Mouse (Mus musculus) brown adipose tissue, adult 24 weeks (tissue): Measurements from ENCODE around the gene Cdh1. TPM values are rescaled to one million over a fixed set of nuclear protein-coding genes. Genes with fewer than 3 reads are reported as not detected.
"Not testable (repeated sequence)": the region's sequence is repeated elsewhere in the genome, so short reads cannot be mapped to it uniquely, and the experiment has no call there.

Source experiments
- H3K27ac ChIP-seq: fragments of 200-500 bp; replicated peaks from 2 replicates; pipeline ENCODE4 v1.5.1; 2012; ENCODE audit warnings: low read depth, mild to moderate bottlenecking, low read length
- H3K4me1 ChIP-seq: fragments of 200-500 bp; 2 replicates; pipeline ENCODE4 v1.6.1; 2012; ENCODE audit warnings: low read length, mixed read lengths; ENCODE audit not compliant: control insufficient read depth, insufficient read depth, insufficient read length
- H3K4me3 ChIP-seq: fragments of 200-500 bp; 2 replicates; pipeline ENCODE4 v1.5.1; 2012; ENCODE audit warnings: low read depth, mild to moderate bottlenecking, low read length, moderate library complexity; ENCODE audit not compliant: insufficient read depth
- polyA plus RNA-seq: library from polyadenylated mRNA; stranded (reverse); fragments of >200 nt; gene quantifications from 2 replicates; pipeline ENCODE4 v1.2.4, GENCODE M21; 2012; ENCODE audit not compliant: missing spikeins, insufficient read depth, insufficient read length

Gene Cdh1
- not detected in 2 replicates for polyA plus RNA-seq

DNA sequence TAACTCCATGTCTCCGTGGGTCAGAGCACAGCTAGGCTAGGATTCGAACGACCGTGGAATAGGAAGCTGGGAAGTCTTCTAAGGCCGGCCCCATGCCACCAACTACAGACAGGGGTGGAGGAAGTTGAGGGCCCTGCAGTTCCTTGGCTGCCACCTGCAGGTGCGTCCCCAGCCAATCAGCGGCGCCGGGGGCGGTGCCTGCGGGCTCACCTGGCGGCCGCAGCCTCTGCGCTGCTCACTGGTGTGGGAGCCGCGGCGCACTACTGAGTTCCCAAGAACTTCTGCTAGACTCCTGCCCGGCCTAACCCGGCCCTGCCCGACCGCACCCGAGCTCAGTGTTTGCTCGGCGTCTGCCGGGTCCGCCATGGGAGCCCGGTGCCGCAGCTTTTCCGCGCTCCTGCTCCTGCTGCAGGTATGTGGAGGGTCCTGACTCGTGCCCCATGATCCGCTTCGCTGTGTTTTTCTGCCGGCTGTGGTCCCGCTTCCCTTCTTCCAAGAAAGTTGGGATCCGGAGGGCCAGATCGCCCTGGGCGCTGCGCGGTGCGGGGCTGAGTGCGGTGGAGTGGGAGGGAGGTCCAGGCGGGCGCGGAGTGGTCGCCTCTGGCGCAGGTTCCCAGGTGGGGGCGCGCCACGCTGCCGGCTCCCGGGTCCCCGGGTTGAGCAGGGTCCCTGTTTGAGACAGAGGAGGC lies at the start of gene Cdh1:
Cdh1 (plus strand) TSS at position 221 of the 689 bp plus-strand sequence.
- Histone ChIP-seq H3K4me1 (peaks cover 4% of the 10 kb centered on the region; the same call in 1 of the 2 replicates), H3K27ac (no peak within 1 kb of the TSS), H3K4me3 (peak within 1 kb of the TSS; percentile 45)

DNA sequence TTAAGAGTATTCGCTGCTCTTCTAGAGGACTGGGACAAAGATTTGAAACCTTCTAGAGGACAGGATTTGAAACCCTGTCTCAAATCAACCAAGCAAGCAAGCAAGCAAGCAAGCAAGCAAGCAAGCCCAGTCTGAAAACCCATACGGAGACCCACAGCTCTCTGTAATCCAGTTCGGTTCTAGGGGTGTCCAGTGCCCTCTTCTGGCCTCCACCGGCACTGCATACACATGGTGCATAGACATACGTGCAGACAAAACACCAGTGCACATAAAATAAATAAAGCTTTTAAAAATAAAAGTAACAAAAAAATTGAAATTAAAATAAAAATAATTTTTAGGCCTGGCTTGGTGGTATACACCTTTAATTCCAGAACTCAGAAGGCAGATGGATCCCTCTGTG lies 49.1 kb upstream of the Cdh1 start:
- no peaks in the 10 kb centered on the region for H3K4me1 ChIP-seq
- no peak overlapping the region for H3K27ac ChIP-seq
- H3K4me3 ChIP-seq = no peak overlapping the region

DNA sequence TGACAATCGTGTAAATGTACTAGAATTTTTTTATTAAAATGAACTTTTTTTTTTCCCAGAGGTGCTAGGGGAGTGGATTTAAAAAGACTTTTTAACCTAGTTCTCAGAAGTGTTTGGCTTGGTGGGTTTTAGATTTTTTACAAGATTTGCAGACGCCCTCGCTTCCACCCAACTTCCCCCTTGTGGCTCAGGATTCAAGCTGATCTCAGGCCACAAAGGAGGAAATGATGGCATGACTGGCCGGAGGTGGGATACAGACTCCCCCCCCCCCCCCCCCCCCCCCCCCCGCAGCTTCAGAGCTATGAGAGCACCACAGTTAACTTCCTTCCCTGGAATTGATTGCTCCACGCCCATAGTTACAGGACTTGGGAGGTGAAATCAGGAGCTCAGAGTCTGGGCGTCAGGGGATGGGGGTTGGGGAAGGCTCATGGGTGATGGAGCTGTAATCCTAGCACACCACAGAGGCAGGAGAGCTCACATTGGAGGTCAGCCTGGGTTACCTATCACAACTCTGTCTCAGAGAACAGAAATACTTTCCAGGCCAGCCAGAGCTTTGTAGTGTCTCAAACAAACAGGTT lies 47.0 kb upstream of the Cdh1 start:
- Histone ChIP-seq H3K27ac (no peak overlapping the region), H3K4me3 (no peak overlapping the region), H3K4me1 (no peaks in the 10 kb centered on the region)

DNA sequence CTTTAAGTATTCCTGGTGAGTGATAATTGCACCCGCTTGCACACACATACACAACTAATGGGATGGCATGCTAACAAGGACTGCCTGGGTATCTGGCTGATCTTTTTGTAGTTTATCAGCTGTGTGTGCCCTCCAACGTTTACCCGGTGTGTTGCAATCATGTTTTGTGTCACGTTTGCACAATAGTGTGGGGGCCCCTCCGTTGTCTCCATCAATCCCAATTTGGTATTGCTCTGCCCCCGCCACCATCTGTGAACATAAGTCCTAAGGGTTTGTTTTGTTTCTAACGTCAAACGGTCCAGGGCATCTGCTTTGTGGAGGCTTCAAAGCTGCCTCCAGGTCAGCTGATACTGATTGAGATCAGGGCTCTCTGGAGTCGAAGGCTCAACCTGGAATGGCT lies 43.3 kb upstream of the Cdh1 start:
- Histone ChIP-seq H3K27ac (no peak overlapping the region), H3K4me3 (no peak overlapping the region), H3K4me1 (no peaks in the 10 kb centered on the region)

DNA sequence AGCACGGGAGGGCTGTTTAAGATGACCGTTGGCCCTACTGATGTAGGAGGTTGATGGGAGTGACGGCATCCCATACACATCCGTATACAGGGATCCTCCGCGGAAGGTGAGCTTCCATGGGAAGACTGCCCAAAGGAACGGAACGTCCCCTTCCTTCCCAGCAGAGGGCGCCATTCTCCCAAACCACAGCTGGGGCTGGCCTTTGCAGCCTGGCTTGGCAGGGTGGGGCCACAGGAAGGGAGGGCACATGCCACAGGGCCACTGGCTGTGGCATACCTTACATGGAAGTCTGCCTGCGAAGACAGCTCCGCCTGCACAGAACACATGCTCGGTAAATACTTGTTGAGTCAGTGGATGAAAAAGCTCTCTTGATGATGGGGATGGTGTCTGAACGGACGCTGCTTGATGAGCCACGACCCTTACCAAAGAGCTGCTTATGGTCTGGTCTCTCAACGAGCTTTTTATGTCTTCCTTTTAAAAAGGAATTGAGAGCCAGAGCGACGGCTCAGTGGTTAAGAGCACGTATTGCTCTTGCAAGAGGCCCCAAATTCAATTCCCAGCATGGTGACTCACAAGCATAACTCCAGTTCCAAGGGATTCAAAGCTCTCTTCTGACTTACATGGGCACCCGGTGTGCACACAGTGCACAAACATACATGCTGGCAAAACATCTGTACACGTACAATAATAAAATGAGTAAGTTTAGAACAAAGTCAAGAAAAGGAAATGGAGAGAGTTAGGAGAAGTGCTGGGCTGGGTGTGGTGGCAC lies 41.9 kb upstream of the Cdh1 start:
- no peaks in the 10 kb centered on the region for H3K4me1 ChIP-seq
- no peak overlapping the region for H3K4me3 ChIP-seq
- H3K27ac ChIP-seq = no peak overlapping the region

DNA sequence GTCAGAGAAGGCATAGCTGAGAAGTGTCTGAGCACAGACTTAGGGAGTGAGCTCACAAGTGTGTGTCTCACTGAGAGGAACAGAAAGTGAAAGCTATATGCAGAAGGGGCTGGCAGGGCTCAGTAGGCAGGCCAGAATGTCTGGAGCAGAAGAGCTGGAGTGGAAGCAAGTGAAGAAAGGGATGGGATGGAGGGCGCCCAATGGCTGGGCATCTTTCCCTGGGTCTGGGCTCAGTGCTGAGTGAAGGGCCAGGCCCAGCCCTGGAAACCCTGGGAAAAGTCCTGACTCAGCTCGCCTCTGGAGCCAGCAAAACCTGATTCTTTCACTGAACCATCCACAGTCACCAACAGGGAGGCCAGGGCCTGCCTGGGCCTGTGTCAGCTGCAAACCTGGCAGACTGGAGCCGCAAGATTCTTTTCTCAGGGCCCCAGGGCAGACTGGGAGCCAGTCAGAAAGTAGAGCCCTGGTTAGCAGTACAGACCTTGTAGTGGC lies 39.4 kb upstream of the Cdh1 start:
- Histone ChIP-seq H3K4me1 (no peaks in the 10 kb centered on the region), H3K4me3 (no peak overlapping the region), H3K27ac (no peak overlapping the region)

DNA sequence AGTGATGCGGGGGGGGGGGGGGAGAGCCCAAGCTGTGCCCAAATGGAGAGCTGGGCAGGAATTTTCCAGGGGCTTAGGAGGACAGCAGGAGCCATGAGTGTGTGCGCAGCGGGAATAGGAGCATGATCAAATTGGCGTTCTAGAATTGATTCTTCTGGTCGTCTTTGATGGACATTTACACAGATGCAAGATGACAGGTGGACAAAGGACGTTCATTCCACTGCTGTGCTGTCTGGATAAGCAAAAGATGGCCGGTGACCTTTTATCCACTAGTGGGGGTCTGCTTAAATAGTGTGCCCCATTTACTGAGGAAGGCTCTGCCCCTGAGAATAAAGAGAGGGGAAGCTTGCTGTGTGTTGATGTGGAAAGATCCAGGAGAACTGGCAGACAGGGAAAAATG lies 34.1 kb upstream of the Cdh1 start:
- Histone ChIP-seq H3K4me3 (no peak overlapping the region), H3K4me1 (no peaks in the 10 kb centered on the region), H3K27ac (no peak overlapping the region)

DNA sequence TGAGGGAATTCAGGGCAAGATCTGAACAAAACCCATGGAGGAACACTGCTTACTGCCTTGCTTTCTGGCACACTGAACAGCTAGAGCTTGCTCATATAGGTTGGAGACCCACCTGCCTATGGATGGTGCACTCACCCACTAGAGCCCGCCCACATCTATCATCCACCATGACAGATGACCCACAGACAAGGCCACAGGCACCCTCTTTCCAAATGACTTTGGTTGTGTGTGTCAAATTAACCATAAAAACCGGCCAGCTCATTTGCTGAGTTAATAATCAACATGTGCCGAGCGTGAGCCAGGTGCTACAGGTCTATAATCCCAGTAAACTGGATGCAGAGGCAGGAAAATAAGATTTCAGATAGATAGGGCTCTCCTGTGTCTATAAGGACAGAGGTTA lies 32.8 kb upstream of the Cdh1 start:
- H3K4me1 ChIP-seq = no peaks in the 10 kb centered on the region
- no peak overlapping the region for H3K27ac ChIP-seq
- no peak overlapping the region for H3K4me3 ChIP-seq

DNA sequence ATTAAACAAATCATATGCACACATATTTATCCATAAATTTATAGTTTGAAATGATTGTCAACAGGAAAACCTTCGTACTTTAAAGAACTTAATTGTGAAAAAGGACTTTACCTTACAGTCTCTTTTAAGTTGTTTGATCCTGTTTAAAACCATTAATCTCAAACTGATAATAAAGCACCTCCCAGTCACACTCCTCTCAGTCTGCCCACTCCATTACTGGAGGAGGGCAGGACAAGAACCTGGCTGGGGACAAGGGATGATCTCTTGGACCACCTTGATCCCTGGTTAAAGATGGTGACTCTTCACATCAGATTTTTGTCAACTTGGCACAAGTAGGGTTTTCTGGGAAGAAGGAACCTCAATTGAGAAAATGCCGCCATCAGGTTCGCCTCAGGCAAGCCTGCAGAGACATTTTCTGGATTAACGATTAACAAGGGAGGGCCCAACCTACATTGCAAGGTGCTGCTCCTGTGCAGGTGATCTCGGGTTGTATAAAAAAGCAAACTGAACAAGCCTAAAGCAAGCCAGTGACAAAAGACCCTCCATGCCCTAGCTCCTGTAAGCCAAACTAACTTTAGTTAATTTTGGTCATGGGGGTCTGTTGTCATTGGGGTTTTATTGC lies 31.5 kb upstream of the Cdh1 start:
- H3K4me3 ChIP-seq = no peak overlapping the region

DNA sequence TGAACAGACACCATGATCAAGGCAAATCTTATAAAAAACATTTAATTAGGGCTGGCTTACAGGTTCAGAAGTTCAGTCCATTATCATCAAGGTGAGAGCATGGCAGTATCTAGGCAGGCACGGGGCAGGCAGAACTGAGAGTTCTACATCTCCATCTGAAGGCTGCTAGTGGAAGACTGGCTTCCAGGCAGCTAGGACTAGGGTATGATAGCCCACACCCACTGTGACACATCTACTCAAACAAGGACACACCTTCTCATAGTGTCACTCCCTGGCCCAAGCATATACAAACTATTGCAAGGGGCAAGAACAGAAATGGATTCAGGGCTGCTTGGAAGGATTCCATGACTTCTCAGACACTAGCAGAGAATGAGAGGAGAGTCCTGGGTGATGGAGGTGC lies 31.0 kb upstream of the Cdh1 start:
- not testable (repeated sequence) for H3K4me3 ChIP-seq, H3K4me1 ChIP-seq, H3K27ac ChIP-seq

More for the DNA sequence above, 31.5 kb upstream of the Cdh1 start:
- H3K4me1 ChIP-seq = no peaks in the 10 kb centered on the region
- no peak overlapping the region for H3K27ac ChIP-seq

DNA sequence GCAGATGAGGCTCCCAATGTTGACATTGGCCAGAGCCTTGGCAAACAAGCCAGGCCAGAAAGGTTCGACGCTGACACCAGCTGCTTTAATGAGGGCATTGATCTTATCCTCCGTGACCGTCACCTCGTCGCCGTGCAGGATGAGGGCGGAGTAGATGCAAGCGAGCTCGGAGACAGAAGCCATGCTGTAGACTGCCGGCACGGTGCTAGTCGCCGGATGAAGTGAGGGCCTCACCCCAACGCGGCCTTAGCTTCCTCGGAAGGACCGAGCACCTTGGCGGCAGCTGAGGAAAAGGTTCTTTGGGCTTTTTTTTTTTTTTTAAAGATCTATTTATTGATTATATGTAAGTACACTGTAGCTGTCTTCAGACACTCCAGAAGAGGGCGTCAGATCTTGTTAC lies 30.0 kb upstream of the Cdh1 start, which contains the start of gene Gm10073:
Gm10073 (minus strand) TSS at position 294 of the 400 bp plus-strand sequence.
- H3K27ac ChIP-seq, H3K4me3 ChIP-seq, H3K4me1 ChIP-seq: not testable (repeated sequence)

DNA sequence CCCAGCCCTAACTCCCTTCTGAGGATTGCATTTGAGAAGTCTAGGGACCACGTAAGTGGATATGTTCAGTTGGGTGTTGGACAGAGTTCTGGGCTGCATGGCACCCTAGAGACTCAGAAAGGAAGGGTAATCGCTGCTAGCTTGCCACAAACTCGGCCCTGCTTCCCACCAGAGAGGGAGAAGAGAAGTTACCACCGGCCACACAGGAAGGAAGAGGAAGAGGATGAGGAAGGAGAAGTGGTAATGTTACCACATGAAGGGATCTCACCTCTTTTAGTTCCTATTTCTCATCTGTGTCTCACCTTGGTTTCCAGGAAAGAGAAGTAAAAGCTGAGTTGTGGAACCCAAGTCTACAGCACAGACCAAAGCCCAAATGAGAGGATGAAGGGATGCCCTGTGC lies 28.9 kb upstream of the Cdh1 start:
- H3K27ac ChIP-seq = no peak overlapping the region
- no peak overlapping the region for H3K4me3 ChIP-seq
- H3K4me1 ChIP-seq = no peaks in the 10 kb centered on the region

DNA sequence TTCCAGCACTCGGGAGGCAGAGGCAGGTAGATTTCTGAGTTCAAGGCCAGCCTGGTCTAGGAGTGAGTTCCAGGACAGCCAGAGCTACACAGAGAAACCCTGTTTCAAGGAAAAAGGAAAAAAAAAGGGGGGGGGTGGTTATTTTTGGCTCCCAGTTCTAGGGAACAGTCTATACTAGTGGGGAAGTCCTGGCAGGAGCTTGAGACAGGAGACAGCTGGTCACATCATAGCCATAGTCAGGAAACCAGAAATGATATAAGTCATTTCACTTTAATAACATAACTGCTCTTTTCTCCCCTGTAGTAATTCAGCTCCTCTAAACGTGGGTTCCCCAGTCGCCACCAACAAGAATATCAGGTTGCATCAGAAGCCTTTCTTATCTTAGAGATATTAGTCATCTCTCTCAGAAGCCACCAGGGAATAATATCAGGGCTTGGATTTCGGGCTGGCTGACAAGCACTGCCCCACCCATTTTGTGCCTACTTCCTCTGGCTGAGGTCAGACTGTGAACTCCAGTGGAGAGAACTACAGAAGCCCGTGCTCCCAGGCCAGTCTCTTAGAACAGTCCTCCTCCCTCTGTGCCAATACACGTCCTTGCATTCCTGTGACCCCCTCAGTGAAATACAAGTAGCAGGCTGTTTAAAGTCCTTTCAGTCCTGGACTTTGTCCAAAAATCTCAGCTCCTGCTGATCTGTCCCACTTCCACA lies 26.1 kb upstream of the Cdh1 start:
- no peak overlapping the region for H3K4me3 ChIP-seq
- no peaks in the 10 kb centered on the region for H3K4me1 ChIP-seq
- no peak overlapping the region for H3K27ac ChIP-seq

DNA sequence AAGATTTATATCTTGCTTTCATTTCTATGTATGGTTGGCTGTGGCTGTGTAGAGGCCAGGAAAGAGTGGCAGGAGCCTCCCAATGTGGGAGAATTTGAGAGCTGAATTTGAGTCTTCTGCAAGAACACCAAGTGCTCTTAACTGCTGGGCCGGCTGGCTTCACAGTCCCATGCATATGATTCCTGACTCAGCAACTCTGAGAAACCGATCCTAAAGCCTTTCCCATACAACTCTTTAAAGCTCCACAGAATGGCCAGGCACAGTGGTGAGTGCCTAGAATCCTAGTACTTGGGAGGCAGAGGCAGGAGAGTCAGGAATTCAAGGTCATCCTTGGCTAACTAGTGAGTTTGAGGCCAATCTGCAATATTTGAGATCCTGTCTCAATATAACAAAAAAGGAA lies 23.6 kb upstream of the Cdh1 start:
- H3K27ac ChIP-seq = no peak overlapping the region
- H3K4me1 ChIP-seq = no peaks in the 10 kb centered on the region
- no peak overlapping the region for H3K4me3 ChIP-seq
